Mouse (Mus musculus) myocyte (in vitro differentiated cells): ENCODE measurements around the gene Shisa7. TPM values are rescaled to one million over a fixed set of nuclear protein-coding genes. Genes with fewer than 3 reads are reported as not detected.

Experiments used
- H3K27me3 ChIP-seq: one replicate; pipeline ENCODE4 v1.6.1; 2011; ENCODE audit not compliant: control insufficient read depth, insufficient read depth, insufficient read length
- H3K36me3 ChIP-seq: one replicate; pipeline ENCODE4 v1.6.1; 2011; ENCODE audit not compliant: control insufficient read depth, insufficient read depth
- H3K4me2 ChIP-seq: one replicate; pipeline ENCODE4 v1.6.1; 2011; ENCODE audit warnings: low read depth, control low read depth
- H3K4me3 ChIP-seq: one replicate; pipeline ENCODE4 v1.5.1; 2011; ENCODE audit warnings: mild to moderate bottlenecking, control low read depth, moderate library complexity
- H3K79me2 ChIP-seq: one replicate; pipeline ENCODE4 v1.6.1; 2011; ENCODE audit not compliant: control insufficient read depth, insufficient read depth
- H3ac ChIP-seq: one replicate; pipeline ENCODE4 v1.6.1; 2011; ENCODE audit not compliant: control insufficient read depth, insufficient read length
- CEBPB ChIP-seq: IDR thresholded peaks from 2 replicates; pipeline ENCODE4 v1.6.1; 2011; ENCODE audit warnings: mild to moderate bottlenecking, moderate library complexity; ENCODE audit not compliant: poor library complexity, insufficient read depth, severe bottlenecking
- E2F4 ChIP-seq: IDR thresholded peaks from one replicate; pipeline ENCODE4 v1.6.1; 2011; ENCODE audit warnings: mild to moderate bottlenecking, control low read depth, moderate library complexity; ENCODE audit not compliant: insufficient read depth
- MAX ChIP-seq: IDR thresholded peaks from one replicate; pipeline ENCODE4 v1.6.1; 2011; ENCODE audit warnings: low read depth, mild to moderate bottlenecking, control low read depth
- MYOD1 ChIP-seq, 3 experiments: IDR thresholded peaks; one replicate each; pipeline ENCODE4 v1.6.1; 2011; ENCODE audit warnings: control low read depth in 2 of 3, low read depth in 2 of 3, mild to moderate bottlenecking in 2 of 3, moderate library complexity in 1 of 3; ENCODE audit not compliant: insufficient read length in 2 of 3, control insufficient read depth in 1 of 3
- MYOG ChIP-seq, 3 experiments: IDR thresholded peaks; one replicate each; pipeline ENCODE4 v1.6.1; 2011; ENCODE audit warnings: control low read depth in 2 of 3, low read depth in 2 of 3, mild to moderate bottlenecking in 2 of 3; ENCODE audit not compliant: insufficient read length in 2 of 3, control insufficient read depth in 1 of 3, insufficient read depth in 1 of 3
- POLR2A ChIP-seq: IDR thresholded peaks from one replicate; pipeline ENCODE4 v1.6.1; 2011; ENCODE audit warnings: low read depth, mild to moderate bottlenecking, control low read depth, moderate library complexity; ENCODE audit not compliant: insufficient read length
- POLR2AphosphoS2 ChIP-seq: IDR thresholded peaks from one replicate; pipeline ENCODE4 v1.6.1; 2011; ENCODE audit warnings: low read depth, control low read depth; ENCODE audit not compliant: insufficient read length
- REST ChIP-seq: IDR thresholded peaks from one replicate; pipeline ENCODE4 v1.6.1; 2011; ENCODE audit warnings: mild to moderate bottlenecking, control low read depth, moderate library complexity; ENCODE audit not compliant: insufficient read depth, insufficient read length
- SRF ChIP-seq: IDR thresholded peaks from one replicate; pipeline ENCODE4 v1.6.1; 2011; ENCODE audit warnings: low read depth; ENCODE audit not compliant: control insufficient read depth, insufficient read length
- TCF12 ChIP-seq: IDR thresholded peaks from one replicate; pipeline ENCODE4 v1.6.1; 2011; ENCODE audit warnings: mild to moderate bottlenecking, control low read depth; ENCODE audit not compliant: poor library complexity, insufficient read depth, severe bottlenecking
- TCF3 ChIP-seq: IDR thresholded peaks from one replicate; pipeline ENCODE4 v1.6.1; 2011; ENCODE audit warnings: low read depth, control low read depth; ENCODE audit not compliant: insufficient read length
- USF1 ChIP-seq: IDR thresholded peaks from one replicate; pipeline ENCODE4 v1.6.1; 2011; ENCODE audit warnings: low read depth, mild to moderate bottlenecking, control low read depth, moderate library complexity
- polyA plus RNA-seq: library from polyadenylated mRNA; unstranded; fragments of >200 nt; fragmentation: generic; extraction: Trizol; gene quantifications from one replicate; pipeline ENCODE4 v1.2.1, GENCODE M21; 2012; ENCODE audit warnings: missing spikeins

The Shisa7 gene
- polyA plus RNA-seq, 1 experiment = not detected

DNA sequence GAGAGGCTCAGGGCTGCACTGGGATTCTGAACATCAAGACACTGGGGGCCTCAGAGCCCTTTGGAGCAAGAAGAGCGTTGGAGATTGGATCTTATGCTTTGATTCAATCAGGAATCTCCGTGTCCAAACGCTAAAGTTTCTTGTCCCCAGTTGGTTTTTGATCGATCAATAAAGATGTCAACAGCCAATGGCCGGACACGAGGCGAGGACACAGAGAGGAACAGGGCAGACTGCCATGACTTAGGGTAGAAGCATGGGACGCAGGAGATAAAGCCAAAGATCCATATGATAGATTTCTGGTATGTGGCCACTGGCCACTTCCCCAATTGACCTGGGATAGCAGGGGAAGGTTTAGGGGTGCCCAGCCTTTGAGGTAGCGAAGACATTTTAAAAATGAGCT is 12.0 kb upstream of the Shisa7 start:
- H3K36me3 ChIP-seq = no peaks in the 10 kb centered on the region
- H3K79me2 ChIP-seq = no peaks in the 10 kb centered on the region
- TF ChIP-seq MYOD1 (IDR thresholded peaks at IDR 0.05; ENCODE audit: control insufficient read depth in 1 of 3, insufficient read length in 2 of 3, low read depth in 2 of 3) (no peak), POLR2AphosphoS2 (no peak), CEBPB (no peak), MAX (no peak), USF1 (no peak), TCF12 (no peak), POLR2A (no peak), MYOG (IDR thresholded peaks at IDR 0.05; ENCODE audit: control insufficient read depth in 1 of 3, insufficient read depth in 1 of 3, insufficient read length in 2 of 3, low read depth in 2 of 3) (no peak)
- no peak overlapping the region for H3K4me2 ChIP-seq
- H3ac ChIP-seq = no peak overlapping the region
- no peak overlapping the region for H3K4me3 ChIP-seq
- H3K27me3 ChIP-seq = peaks cover 9% of the 10 kb centered on the region

DNA sequence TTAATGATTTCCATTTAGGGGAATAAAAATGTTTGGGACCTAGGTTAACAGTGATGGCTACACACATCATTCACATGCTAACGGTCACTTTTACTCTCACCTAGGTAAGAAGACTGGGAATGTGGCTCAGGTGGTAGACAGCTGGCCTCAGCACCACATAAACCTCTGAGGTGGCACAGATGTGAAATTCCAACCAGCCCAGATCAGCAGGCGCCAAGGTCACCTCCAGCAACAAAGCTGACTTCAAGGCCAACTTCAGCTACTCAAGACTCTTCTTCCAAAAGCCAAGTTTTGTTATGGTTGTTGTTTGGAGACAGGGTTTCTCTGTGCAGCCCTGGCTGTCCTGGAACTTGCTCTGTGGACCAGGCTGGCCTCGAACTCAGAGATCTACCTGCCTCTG is 9.1 kb upstream of the Shisa7 start:
- Histone ChIP-seq H3K27me3 (peaks cover 17% of the 10 kb centered on the region), H3K4me3 (no peak overlapping the region)

DNA sequence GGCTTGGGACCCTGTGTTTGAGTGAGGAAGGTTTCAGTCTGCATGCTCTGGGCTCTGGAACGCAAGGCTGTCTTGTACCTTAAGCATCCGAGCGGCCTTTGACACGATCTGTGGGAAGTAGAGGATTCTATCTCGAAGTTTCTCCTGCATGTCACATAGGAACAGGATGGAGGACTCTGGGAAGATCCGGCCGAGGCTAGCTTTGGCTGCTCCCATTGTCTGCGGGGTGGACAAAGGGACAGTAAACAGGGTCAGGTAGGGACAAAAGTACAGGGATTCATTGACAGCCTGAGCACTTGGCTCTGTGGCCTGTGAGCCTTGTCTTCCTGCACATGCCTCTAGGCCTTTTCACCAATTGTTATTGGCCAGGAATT is 6.8 kb upstream of the Shisa7 start:
- Histone ChIP-seq H3ac (no peak overlapping the region), H3K36me3 (no peaks in the 10 kb centered on the region), H3K4me2 (no peak overlapping the region), H3K4me3 (no peak overlapping the region), H3K27me3 (peaks cover 12% of the 10 kb centered on the region), H3K79me2 (no peaks in the 10 kb centered on the region)
- TF ChIP-seq SRF (no peak), MYOD1 (IDR thresholded peaks at IDR 0.05; ENCODE audit: control insufficient read depth in 1 of 3, insufficient read length in 2 of 3, low read depth in 2 of 3) (no peak)

More for the DNA sequence above, 9.1 kb upstream of the Shisa7 start:
- TF ChIP-seq POLR2AphosphoS2 (no peak), TCF3 (no peak), POLR2A (no peak), MYOG (IDR thresholded peaks at IDR 0.05; ENCODE audit: control insufficient read depth in 1 of 3, insufficient read depth in 1 of 3, insufficient read length in 2 of 3, low read depth in 2 of 3) (no peak), TCF12 (no peak), MAX (no peak), CEBPB (no peak), MYOD1 (IDR thresholded peaks at IDR 0.05; ENCODE audit: control insufficient read depth in 1 of 3, insufficient read length in 2 of 3, low read depth in 2 of 3) (no peak), E2F4 (no peak), SRF (no peak), REST (no peak), USF1 (no peak)
- Histone ChIP-seq H3K4me2 (no peak overlapping the region), H3K79me2 (no peaks in the 10 kb centered on the region), H3ac (no peak overlapping the region), H3K36me3 (no peaks in the 10 kb centered on the region)

DNA sequence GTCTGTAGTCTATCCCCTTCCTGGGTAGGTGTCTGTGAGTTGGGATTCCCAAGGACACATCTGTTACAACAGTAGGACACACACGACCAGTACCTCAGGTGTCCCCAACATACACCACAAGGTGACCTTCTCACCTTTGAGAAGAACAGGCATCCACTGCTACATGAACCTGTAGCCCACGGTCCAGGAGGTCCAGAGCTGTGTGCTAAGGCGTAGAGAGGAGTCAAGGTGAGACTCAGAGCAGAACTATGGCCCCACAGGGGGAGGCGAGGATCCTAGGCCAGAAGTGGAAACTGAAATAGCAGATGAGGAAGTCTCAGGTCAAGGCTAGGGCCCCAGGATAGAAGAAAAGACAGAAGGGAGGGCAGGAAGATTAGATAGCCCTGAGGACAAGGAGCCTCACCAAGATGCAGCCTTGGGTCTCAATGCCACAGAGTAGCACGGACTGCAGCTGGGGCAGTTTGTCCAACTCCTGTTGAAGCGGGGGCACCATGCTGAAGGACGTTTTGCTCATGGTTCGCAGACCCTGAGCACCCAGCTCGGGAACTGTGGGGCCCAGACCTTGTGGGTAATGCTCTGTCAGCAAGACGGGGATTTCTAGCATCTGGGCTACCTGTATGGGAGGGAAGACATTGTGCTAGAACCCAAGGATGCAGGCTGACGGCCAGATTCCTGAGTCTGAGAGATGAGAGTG is 6.3 kb upstream of the Shisa7 start:
- no peaks in the 10 kb centered on the region for H3K79me2 ChIP-seq

DNA sequence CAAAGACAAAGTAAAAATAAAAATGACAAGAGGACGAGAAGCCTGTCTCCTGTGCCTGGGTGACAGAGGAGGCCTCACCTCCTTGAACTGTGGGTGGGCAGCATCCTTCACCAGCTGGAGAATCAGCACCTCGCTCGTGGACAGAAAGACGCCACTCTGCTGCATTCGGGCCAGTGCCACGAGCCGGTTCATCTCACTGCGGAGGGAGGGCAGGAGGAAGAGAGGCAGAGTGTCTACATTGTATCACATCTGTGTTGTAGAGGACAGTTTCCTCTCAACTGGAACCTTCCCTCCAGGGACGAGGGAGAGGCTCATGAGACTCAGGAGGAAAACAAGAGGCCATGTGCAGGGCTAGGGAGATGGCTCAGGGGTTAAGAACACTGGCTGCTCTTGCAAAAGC is 4.9 kb upstream of the Shisa7 start:
- Histone ChIP-seq H3K79me2 (no peaks in the 10 kb centered on the region), H3K4me3 (no peak overlapping the region), H3K27me3 (peaks cover 16% of the 10 kb centered on the region), H3ac (no peak overlapping the region), H3K4me2 (no peak overlapping the region), H3K36me3 (no peaks in the 10 kb centered on the region)
- TF ChIP-seq E2F4 = no peak
- no peak for TF ChIP-seq SRF
- TF ChIP-seq POLR2A = no peak
- no peak for TF ChIP-seq TCF3
- no peak for TF ChIP-seq MAX
- no peak for TF ChIP-seq REST
- no peak for TF ChIP-seq USF1
- no peak for TF ChIP-seq CEBPB
- no peak for TF ChIP-seq TCF12

More for the DNA sequence above, 6.3 kb upstream of the Shisa7 start:
- Histone ChIP-seq H3K27me3 (peaks cover 12% of the 10 kb centered on the region), H3K36me3 (no peaks in the 10 kb centered on the region), H3K4me2 (no peak overlapping the region), H3K4me3 (no peak overlapping the region), H3ac (no peak overlapping the region)
- no peak for TF ChIP-seq TCF12
- TF ChIP-seq MAX = no peak
- TF ChIP-seq MYOD1 (IDR thresholded peaks at IDR 0.05; ENCODE audit: control insufficient read depth in 1 of 3, insufficient read length in 2 of 3, low read depth in 2 of 3) = no peak
- TF ChIP-seq SRF = no peak
- no peak for TF ChIP-seq REST
- no peak for TF ChIP-seq USF1
- TF ChIP-seq POLR2A = no peak
- no peak for TF ChIP-seq E2F4
